Mouse (Mus musculus): Measurements from ENCODE around the gene Tomt.

GRCm38 (mm10) chr7:101955862-101956261 is 49.7 kb upstream of the Tomt start:
- TF ChIP-seq ZC3H11A (IDR thresholded peaks at IDR 0.05; ENCODE audit: borderline replicate concordance, low read depth, low read length) (no peak), MAFK (IDR thresholded peaks at IDR 0.05; ENCODE audit: insufficient read depth, low read depth, low read length) (no peak), ZNF384 (IDR thresholded peaks at IDR 0.05; ENCODE audit: low read depth, low read length) (no peak), CHD2 (IDR thresholded peaks at IDR 0.05; ENCODE audit: low read depth, low read length) (no peak)
